Mouse (Mus musculus) G1E (cell line): Measurements from ENCODE around the gene Ncapg.

Experiments used
- CTCF ChIP-seq: IDR thresholded peaks from 2 replicates; pipeline ENCODE4 v1.5.1; 2012; ENCODE audit warnings: low read depth, low read length, inconsistent platforms, mixed read lengths
- GATA1 ChIP-seq: IDR thresholded peaks from 2 replicates; pipeline ENCODE4 v1.6.1; 2012; ENCODE audit warnings: borderline replicate concordance, low read length, inconsistent platforms, mixed read lengths
- GATA2 ChIP-seq: IDR thresholded peaks from 2 replicates; pipeline ENCODE4 v1.6.1; 2012; ENCODE audit warnings: low read depth, low read length, inconsistent platforms, borderline replicate concordance
- POLR2AphosphoS5 ChIP-seq: IDR thresholded peaks from 2 replicates; pipeline ENCODE4 v1.6.1; 2012; ENCODE audit warnings: low read depth, low read length, inconsistent platforms; ENCODE audit not compliant: insufficient replicate concordance

DNA sequence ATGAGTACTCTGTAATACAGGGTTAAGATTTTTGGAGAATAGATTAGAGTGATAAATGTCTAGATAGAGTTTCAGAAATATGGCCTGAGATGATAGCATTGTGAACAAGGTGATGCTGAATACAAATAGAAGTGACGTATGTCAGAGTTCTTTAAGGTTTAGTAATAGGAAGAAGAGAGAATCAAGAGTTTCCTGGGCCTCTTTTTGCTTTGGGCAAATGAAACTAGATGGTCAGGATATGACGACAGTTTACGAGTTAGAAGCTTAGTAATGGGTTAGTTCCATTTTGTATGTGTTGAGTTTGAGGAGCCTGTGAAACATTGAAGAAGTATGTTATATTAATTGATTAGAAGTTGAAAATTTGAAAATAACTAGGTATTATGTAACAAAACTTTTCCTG, 16.5 kb downstream of the Ncapg start:
- TF ChIP-seq CTCF (no peak), GATA1 (no peak), GATA2 (no peak), POLR2AphosphoS5 (no peak)
